Mouse (Mus musculus) retina, adult 2 months (tissue): ENCODE data around the gene Gm7682.
"Not testable (repeated sequence)": the region's sequence is repeated elsewhere in the genome, so short reads cannot be mapped to it uniquely, and the experiment has no call there.

ENCODE experiments used
- DNase-seq: peaks from one replicate; pipeline ENCODE4 v3.0.0-alpha.2; 2012; ENCODE audit warnings: low read depth, low spot score

Gene Gm7682

GRCm38 (mm10) chr5:94445484-94445883, at the start of gene Gm7682:
TSS of gene Gm7682 (plus strand) at chr5:94445784.
- DNase-seq: not testable (repeated sequence)
